Mouse (Mus musculus) adrenal gland, postnatal 36 days (tissue): ENCODE data around the gene Plin4. TPM values are rescaled to one million over a fixed set of nuclear protein-coding genes. Genes with fewer than 3 reads are reported as not detected.
"Not testable (repeated sequence)": the region's sequence is repeated elsewhere in the genome, so short reads cannot be mapped to it uniquely, and the experiment has no call there.

Experiments
- DNase-seq, 2 experiments: peaks; one replicate each; pipeline ENCODE4 v3.0.0; 2021; ENCODE audit warnings: mixed read lengths in 1 of 2
- total RNA-seq, 2 experiments: library from RNA; stranded (reverse); gene quantifications; 2 replicates each; pipeline ENCODE4 v1.2.3; 2021

Plin4 gene
- total RNA-seq, 2 experiments from 2014 or later: 75.1 to 86.5 TPM

DNA sequence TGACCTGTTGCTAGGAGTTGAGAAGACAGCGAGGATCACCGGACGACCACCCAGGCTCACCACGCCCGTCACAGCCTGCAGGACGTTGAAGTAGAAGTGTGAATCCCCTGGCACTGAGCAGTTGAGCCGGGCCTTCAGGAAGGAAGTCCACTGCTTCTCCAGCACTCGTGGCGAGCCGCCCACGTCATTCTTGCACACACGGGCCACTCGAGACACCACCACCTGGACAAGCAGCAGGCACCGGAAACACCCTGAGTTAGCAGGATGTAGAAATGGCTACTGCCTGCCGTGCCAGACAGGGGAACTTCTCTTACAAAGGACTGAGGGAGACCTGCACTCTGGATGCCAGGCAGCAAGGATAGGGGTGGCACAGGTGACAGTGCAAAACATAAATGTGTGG is 18.6 kb upstream of the Plin4 start:
- no peak for DNase-seq

- no peak for DNase-seq
These were observed 16.6 kb upstream of the Plin4 start for GRCm38 (mm10) chr17:56126175-56126574.

DNA sequence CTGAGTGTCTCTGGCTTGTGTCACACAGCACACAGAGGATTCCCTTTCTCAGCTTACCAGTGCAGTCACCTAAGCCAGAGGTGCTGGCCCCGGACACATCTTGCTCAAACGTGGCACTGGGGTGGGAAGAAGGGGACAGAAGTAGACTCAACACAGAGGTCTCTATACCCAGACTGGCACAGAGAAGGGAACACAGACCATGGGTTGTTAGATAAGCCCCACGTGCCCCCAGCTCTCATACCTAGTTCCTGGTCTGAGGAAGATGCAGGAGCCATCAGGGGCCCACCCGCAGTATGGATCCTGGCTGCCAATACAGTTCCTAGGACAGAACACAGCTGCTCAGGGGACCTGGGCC is 15.7 kb upstream of the Plin4 start:
- DNase-seq: no peak

GRCm38 (mm10) chr17:56124377-56125275 is 15.0 kb upstream of the Plin4 start:
- peak; percentile 71 to 85 for DNase-seq

DNA sequence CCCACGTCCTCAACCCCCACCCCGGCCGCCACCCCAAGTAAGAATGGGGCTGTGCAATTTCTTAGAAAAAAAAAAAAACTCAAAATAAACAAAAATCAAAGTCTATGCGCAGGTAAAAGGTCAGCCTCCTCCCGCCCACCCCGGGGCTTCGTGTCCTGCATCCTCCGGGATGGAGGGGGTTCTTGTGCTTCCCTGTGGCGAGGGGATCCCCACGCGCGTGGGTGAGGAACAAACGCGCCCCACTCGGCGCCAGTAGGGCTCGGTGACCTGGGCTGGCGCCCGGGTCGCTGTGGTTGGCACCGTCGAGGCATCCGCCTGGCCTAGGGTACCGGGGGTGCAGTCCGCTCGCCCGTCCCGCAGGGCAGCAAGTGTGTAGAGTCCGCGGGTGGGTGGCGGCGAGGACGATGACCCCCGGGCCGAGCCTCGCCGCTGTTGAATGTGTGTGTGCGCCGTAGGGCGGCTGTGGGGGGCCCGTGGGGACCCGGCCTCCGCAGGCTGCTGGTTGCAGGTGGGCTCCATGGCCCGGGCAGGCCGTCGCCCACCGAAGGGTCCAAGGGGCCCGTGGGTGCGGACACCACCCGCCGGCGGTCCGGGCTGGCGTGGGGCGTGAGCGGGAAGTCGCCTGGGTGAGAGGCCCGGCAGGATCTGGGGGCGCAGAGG is 14.2 kb upstream of the Plin4 start:
- DNase-seq: no peak

DNA sequence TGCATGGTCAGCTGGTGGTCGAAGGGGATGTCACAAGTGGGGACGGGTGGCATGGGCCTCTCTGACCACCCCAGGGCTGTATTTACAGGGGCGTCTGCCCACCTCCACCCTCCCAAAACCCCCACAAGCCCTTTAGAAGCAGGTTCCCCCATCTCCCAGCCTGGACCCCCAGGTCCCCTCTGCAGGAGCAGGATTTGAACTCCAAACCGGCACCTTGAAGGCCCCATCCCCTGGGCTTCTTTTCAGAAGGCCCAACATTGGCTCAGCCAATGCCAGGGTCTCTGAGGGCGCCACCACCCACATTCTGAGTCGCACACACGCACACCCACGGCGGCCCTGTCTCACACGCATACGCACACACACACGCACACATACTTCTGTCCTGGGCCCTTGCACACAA is 13.6 kb upstream of the Plin4 start:
- no peak for DNase-seq

GRCm38 (mm10) chr17:56121826-56122225 is 12.2 kb upstream of the Plin4 start, which contains the start of gene Lrg1:
Lrg1 (minus strand) TSS chr17:56122001.
- no peak for DNase-seq

- DNase-seq: peak; percentile 85 to 86
These were observed 10.6 kb upstream of the Plin4 start for GRCm38 (mm10) chr17:56119981-56120880.

DNA sequence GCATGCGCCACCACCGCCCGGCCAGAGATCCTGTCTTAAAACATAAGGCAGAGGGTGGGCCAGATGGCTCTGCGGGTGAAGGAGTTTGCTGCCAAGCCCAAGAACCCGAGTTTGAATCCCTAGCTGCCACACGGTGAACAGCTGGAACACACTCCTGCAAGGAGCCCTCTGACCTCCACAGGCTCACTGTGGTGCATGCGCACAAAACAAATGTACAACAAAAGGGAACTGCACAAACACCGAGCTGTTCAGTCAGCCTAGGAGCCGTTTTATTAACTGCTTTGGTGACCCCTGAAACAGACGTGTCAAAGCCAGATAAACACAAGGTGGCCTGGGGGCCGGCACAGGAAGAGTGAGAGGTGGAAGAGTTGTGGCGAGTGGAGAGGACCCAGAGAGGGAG is 9.8 kb upstream of the Plin4 start:
- no peak for DNase-seq

- DNase-seq: peak; percentile 91 to 94
These were observed 7.7 kb upstream of the Plin4 start, which contains the start of gene Plin5 for GRCm38 (mm10) chr17:56117251-56117710. Plin5 (minus strand) TSS chr17:56117596.

- peak; percentile 81 to 83 for DNase-seq
These were observed 6.6 kb upstream of the Plin4 start for GRCm38 (mm10) chr17:56116193-56116592.

DNA sequence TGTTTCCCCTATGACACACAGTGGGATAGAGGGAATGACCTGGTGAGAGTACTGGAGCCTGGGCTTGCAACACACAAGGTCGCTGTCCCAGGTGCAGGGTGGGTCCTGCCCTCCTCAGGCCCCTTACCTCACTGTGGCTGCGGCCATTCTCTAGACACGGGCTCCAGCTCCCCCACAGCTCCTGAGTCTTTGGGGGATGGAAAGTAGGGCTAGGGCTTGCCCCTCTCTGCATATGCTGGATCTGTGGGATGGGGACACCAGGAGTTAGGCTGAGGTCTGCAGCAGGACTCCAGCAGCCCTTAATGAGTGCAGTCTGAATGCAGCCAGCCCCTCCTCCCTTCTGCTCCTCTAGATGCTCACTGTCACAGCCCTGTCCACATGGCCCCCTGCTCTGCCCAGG is 3.1 kb upstream of the Plin4 start:
- DNase-seq: no peak

DNA sequence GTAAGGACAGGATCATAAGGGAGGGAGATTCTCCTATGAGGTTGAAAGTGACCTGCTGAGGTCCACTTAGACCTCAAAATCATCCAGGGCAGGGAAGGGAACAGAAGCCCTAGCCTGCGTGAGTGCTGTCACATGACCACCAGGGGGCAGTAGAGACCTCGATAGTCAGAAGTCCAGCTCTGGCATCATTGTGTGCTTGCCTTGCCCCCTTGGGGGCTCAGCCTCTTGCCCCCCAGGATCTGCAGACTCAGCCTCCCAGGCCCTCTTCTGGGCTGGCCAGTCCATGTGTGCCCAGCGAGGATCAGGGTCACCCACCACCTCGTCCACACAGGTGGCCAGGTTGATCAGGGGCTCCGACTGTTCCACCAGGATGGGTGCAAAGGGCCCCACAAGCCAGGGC is 2.3 kb upstream of the Plin4 start:
- DNase-seq: peak in 1 of 2 experiments; percentile 82

DNA sequence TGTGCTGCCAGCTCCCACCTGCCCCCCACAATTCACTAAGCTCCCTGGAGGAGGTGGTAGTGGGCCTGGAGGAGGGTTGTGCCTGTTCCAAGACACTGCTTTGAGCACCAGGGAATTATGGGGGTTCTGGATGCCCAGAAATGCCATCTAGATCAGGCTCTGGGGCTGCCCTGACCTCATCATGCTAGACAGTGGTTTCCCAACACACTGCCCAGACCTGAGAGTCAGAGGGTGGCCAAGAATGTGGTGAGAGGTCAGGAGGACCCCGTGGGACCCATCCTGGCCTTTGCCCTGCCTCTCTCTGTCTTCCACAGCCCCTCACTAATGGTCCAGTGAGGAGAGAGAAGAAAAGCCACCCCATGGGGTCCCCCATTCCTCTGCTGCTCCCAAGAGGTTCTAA is 1.4 kb upstream of the Plin4 start:
- DNase-seq: peak in 1 of 2 experiments; percentile 51

GRCm38 (mm10) chr17:56110571-56110970 is 968 bp upstream of the Plin4 start:
- DNase-seq: peak in 1 of 2 experiments; percentile 68

GRCm38 (mm10) chr17:56108334-56109044 is 1.1 kb downstream of the Plin4 start:
- DNase-seq: peak; percentile 76 to 87

GRCm38 (mm10) chr17:56107736-56108135 is 1.9 kb downstream of the Plin4 start:
- no peak for DNase-seq

DNA sequence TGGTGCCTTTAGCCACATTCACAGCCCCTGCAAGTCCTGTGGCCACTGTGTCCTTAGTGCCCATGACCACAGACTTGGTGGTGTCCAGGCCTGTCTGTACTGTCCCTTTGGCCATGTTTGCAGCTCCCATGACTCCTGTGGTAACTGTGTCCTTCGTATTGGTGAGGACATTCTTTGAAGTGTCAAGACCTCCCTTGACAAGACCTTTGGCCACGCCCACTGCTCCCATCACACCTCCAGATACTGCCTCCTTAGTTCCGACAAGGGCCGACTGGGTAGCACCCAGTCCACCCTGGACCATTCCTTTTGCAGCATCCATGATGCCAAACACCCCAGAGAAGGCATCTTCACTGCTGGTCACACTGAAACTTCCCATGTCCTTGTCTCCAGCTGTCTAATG is 2.6 kb downstream of the Plin4 start:
- DNase-seq: no peak

GRCm38 (mm10) chr17:56106436-56106835 is 3.2 kb downstream of the Plin4 start:
- not testable (repeated sequence) for DNase-seq

DNA sequence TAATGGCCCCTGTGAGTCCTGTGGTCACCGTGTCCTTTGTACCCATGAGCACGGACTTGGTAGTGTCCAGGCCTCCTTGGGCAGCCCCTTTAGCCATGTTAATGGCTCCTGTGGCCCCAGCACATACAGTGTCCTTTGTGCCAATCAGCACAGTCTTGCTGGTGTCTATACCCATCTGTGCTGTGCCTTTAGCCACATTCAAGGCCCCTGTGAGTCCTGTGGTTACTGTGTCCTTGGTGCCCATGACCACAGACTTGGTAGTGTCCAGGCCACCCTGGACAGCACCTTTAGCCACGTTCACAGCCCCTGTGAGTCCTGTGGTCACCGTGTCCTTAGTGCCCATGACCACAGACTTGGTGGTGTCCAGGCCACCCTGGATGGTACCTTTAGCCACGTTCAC is 4.8 kb downstream of the Plin4 start:
- not testable (repeated sequence) for DNase-seq
